Mouse (Mus musculus) stomach, adult 2 months (tissue): ENCODE measurements around the gene Pls1. TPM values are rescaled to one million over a fixed set of nuclear protein-coding genes. Genes with fewer than 3 reads are reported as not detected.

Source experiments
- polyA plus RNA-seq: library from polyadenylated mRNA; depleted of rRNA; stranded (reverse); fragments of >200 nt; gene quantifications from 2 replicates; pipeline ENCODE4 v1.2.3, GENCODE M21; 2012; rRNA removed

The Pls1 gene
- 1.9 and 3.1 TPM in 2 replicates for polyA plus RNA-seq

DNA sequence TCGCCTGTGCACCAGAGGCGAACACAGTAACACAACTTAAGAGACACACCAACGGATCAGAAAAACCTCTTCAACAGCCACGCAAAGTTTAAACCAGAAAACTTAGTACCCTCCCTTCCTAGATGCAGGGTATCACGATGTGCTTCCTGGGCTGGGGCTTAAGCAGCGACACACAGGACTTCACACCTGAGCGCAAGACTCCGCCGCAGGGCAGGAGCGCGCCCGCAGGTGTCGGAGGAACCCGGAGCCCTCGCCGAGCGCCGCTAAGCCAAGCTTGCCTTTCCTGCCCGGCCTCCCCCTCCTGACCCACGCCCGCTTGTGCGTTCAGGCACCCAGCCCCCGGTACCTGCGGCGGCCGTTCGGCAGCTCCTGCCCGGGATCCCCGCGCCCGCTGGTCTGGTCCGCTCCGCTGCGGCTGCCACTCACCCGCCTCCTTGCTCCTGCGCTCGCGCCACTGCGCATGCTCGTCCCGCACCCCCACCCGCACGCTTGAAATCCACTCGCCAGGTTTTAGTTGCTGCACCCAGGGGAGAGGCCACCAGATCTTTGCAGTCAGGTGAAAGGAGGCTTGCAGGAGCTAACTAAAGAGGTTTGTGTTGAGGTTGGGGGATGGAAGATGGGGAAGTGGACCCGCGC is at the start of gene Pls1:
TSS of gene Pls1 (minus strand) at position 487 of the 636 bp plus-strand sequence.

DNA sequence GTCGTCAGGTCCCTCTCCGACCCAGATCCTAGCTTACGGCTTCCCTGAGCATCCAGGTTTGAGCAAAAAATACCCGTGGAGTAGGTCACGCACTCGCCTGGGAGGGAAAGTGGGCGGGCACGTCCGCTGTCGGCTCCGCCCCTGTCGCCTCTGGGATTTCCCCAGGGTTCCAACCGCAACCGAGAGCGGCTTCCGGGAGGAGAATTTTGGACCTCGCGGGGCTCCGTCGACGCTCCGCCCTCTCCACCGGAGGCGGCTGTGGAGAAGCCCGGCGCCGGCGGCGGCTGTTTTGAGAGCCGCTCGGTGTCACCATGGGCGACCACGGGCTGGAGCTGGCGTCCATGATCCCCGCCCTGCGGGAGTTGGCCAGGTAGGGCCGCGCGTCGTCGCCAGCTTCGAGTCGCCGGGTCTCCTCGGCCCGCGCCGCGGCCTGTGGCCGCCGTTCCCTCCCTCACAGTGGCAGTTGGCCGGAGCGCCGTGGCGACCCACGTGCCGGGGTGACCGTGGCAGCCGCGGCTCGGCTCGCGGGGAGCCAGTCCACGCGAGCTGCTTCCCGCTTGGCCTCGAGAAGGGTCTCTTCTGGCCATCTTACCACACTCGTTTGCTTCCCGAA is 12.4 kb upstream of the Pls1 start, which contains the start of gene Atr:
TSS of gene Atr (plus strand) at position 184 of the 613 bp plus-strand sequence.

GRCm38 (mm10) chr9:95750037-95750511 is 95.0 kb downstream of the Pls1 start, which contains the start of gene Trpc1:
Trpc1 (minus strand) TSS chr9:95750375.

Other genes with a start within 250 kb of the Pls1 start
- gene Pcolce2, start 207.7 kb downstream of the Pls1 start, polyA plus RNA-seq = 0.31 and 0.32 TPM in 2 replicates
- gene Trpc1, start 94.9 kb downstream of the Pls1 start, polyA plus RNA-seq = 1.4 and 2.9 TPM in 2 replicates
- 0.22 and 0.32 TPM in 2 replicates for gene Atr, start 12.3 kb upstream of the Pls1 start, polyA plus RNA-seq
- 0.20 and 0.66 TPM in 2 replicates for gene Xrn1, start 109.4 kb upstream of the Pls1 start, polyA plus RNA-seq